Mouse (Mus musculus) urinary bladder, postnatal 10 days (tissue): ENCODE measurements around the gene Olfr735.

Experiments
- DNase-seq: peaks from one replicate; pipeline ENCODE4 v3.0.0; 2022; ENCODE audit warnings: low spot score

Olfr735 gene

GRCm38 (mm10) chr14:50348796-50349195 lies at the start of gene Olfr735:
Gene Olfr735 (minus strand): TSS chr14:50348872.
- DNase-seq = no peak

- no peak for DNase-seq
Measured at GRCm38 (mm10) chr14:50380863-50381262, 32.2 kb upstream of the Olfr735 start, which contains the start of gene Olfr736. Gene Olfr736 (plus strand): TSS chr14:50381163.

- no peak for DNase-seq
Measured at GRCm38 (mm10) chr14:50363561-50363960, 14.9 kb upstream of the Olfr735 start.

- no peak for DNase-seq
Measured at GRCm38 (mm10) chr14:50360480-50360879, 11.8 kb upstream of the Olfr735 start.

GRCm38 (mm10) chr14:50357593-50357992 lies 8.9 kb upstream of the Olfr735 start, which contains the start of gene Tlr11:
Gene Tlr11 (plus strand): TSS chr14:50357914.
- DNase-seq = no peak

GRCm38 (mm10) chr14:50356725-50357124 lies 8.1 kb upstream of the Olfr735 start:
- DNase-seq = no peak

- no peak for DNase-seq
Measured at GRCm38 (mm10) chr14:50352438-50352837, 3.8 kb upstream of the Olfr735 start.

- DNase-seq = no peak
Measured at GRCm38 (mm10) chr14:50326661-50327060, 22.0 kb downstream of the Olfr735 start, which contains the start of gene Olfr734. Gene Olfr734 (minus strand): TSS chr14:50326761.

GRCm38 (mm10) chr14:50301422-50301821 lies 47.2 kb downstream of the Olfr735 start, which contains the start of gene Olfr733:
Gene Olfr733 (minus strand): TSS chr14:50301522.
- no peak for DNase-seq
